8 mouse cellular contexts compared by ENCODE assay signal in the genomic region with DNA sequence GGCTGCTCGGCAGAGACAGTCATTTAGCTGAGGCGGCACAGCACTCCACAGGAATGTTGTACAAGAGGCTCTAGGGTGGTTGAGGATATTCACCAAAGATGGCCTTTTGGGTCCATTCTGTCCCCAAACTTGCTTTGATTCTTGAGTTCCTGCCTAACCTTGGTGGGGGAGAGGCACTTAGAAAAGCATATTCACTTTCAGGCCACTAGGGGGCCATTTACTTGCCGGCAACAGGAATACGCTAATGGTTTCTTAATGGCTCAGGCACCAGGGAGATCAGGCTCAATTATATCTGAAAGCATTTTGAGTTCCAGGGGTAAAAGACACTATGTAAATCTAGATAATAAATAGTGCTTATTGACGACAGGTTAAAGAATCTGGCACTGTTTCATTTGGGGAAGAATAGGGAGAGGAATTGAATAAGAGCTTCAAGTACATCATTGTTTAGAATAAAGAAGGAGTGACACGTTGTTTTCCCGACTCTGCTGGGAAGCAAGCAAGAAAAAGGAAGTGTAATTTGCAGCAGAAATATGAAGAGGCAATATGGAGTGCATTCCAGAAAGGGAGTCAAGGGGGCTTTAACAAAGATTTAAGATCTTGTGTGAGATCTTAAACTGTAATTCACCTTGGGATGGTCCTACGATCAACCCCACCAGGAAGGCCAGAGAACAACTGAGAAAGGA. TPM values are rescaled to one million over a fixed set of nuclear protein-coding genes. Genes with fewer than 3 reads are reported as not detected.
DNase-seq lines count a peak whose midpoint lies in the region; ATAC-seq lines count a peak whose summit lies in the region.

No protein-coding gene starts in this region.

- DNase-seq in adrenal gland, adult (ENCODE audit: inconsistent age in 2 of 2, low spot score in 1 of 2), result peak; percentile 40 to 86
- DNase-seq in adrenal gland, postnatal 4 days (ENCODE audit: low spot score in 2 of 2), result no peak
- DNase-seq in layer of hippocampus, adult 9-11 months, result peak; percentile 54
- DNase-seq in layer of hippocampus, adult 9-10 months (ENCODE audit: low spot score), result no peak
- DNase-seq in adrenal gland, postnatal 10 days, result peak; percentile 55
- no peak for DNase-seq in gastrocnemius, postnatal 4 days (ENCODE audit: low spot score in 2 of 2)

- ATAC-seq in erythroid progenitor cell, adult 5-6 weeks (replicated peaks; ENCODE audit: low FRiP score, poor library complexity, severe bottlenecking), result peak; percentile 67
- peak; percentile 50 for ATAC-seq in monocyte, adult 5-6 weeks (replicated peaks; ENCODE audit: insufficient number of reproducible peaks, low FRiP score, low TSS enrichment, poor library complexity, severe bottlenecking)

RNA-seq across cellular contexts. Expression of a gene that starts 2.2 kb away (rescaled TPM):
- 10 to 100 TPM; 27.8 to 30.8 TPM for total RNA-seq in adrenal gland, postnatal 4 days (2021)
- 10 to 100 TPM; 27.3 to 27.9 TPM for total RNA-seq in adrenal gland, postnatal 10 days (2021)
- 5.0 and 8.4 TPM in 2 replicates for total RNA-seq in erythroid progenitor cell, adult 5-6 weeks (2015; ENCODE audit: low replicate concordance)
- total RNA-seq in erythroid progenitor cell, adult 5-6 weeks (2017; ENCODE audit: low replicate concordance), result 1.3 and 3.6 TPM in 2 replicates
- 14.5 to 23.9 TPM (median 19.3 TPM) in 3 replicates for total RNA-seq in monocyte, adult 5-6 weeks (2017)
- total RNA-seq in gastrocnemius, postnatal 4 days (2021), result 10 to 100 TPM in 1 of 2 experiments, 1 to 10 TPM in 1; 9.5 to 11.5 TPM

RNA-seq across cellular contexts. Expression of a gene that starts 15.2 kb away (rescaled TPM):
- total RNA-seq in adrenal gland, postnatal 4 days (2021), result 1 to 10 TPM; 2.2 to 2.7 TPM
- 1 to 10 TPM; 1.8 to 3.0 TPM for total RNA-seq in adrenal gland, postnatal 10 days (2021)
- 14.3 and 18.4 TPM in 2 replicates for total RNA-seq in erythroid progenitor cell, adult 5-6 weeks (2015; ENCODE audit: low replicate concordance)
- 9.8 and 12.3 TPM in 2 replicates for total RNA-seq in erythroid progenitor cell, adult 5-6 weeks (2017; ENCODE audit: low replicate concordance)
- 32.8 to 44.3 TPM (median 36.3 TPM) in 3 replicates for total RNA-seq in monocyte, adult 5-6 weeks (2017)
- 1 to 10 TPM; 1.1 to 1.3 TPM for total RNA-seq in gastrocnemius, postnatal 4 days (2021)

RNA-seq across cellular contexts. Expression of a gene that starts 19.1 kb away (rescaled TPM):
- total RNA-seq in adrenal gland, postnatal 4 days (2021), result 1 to 10 TPM; 6.1 to 6.9 TPM
- 1 to 10 TPM; 3.2 to 5.5 TPM for total RNA-seq in adrenal gland, postnatal 10 days (2021)
- total RNA-seq in erythroid progenitor cell, adult 5-6 weeks (2015; ENCODE audit: low replicate concordance), result 2.1 TPM in 1 of 2 replicates, not detected in the other
- 0.30 and 0.51 TPM in 2 replicates for total RNA-seq in erythroid progenitor cell, adult 5-6 weeks (2017; ENCODE audit: low replicate concordance)
- 0.10 to 0.19 TPM in 2 of 3 replicates, not detected in the other for total RNA-seq in monocyte, adult 5-6 weeks (2017)
- 10 to 100 TPM; 11.0 to 12.8 TPM for total RNA-seq in gastrocnemius, postnatal 4 days (2021)

RNA-seq across cellular contexts. Expression of a gene that starts 29.2 kb away (rescaled TPM):
- total RNA-seq in adrenal gland, postnatal 4 days (2021), result not detected
- not detected for total RNA-seq in adrenal gland, postnatal 10 days (2021)
- not detected in 2 replicates for total RNA-seq in erythroid progenitor cell, adult 5-6 weeks (2015; ENCODE audit: low replicate concordance)
- not detected in 2 replicates for total RNA-seq in erythroid progenitor cell, adult 5-6 weeks (2017; ENCODE audit: low replicate concordance)
- not detected in 3 replicates for total RNA-seq in monocyte, adult 5-6 weeks (2017)
- total RNA-seq in gastrocnemius, postnatal 4 days (2021), result not detected

RNA-seq across cellular contexts. Expression of a gene that starts 36.1 kb away (rescaled TPM):
- 10 to 100 TPM; 53.4 to 54.0 TPM for total RNA-seq in adrenal gland, postnatal 4 days (2021)
- 10 to 100 TPM; 22.0 to 26.2 TPM for total RNA-seq in adrenal gland, postnatal 10 days (2021)
- total RNA-seq in erythroid progenitor cell, adult 5-6 weeks (2015; ENCODE audit: low replicate concordance), result not detected in 2 replicates
- 0.26 TPM in 1 of 2 replicates, not detected in the other for total RNA-seq in erythroid progenitor cell, adult 5-6 weeks (2017; ENCODE audit: low replicate concordance)
- total RNA-seq in monocyte, adult 5-6 weeks (2017), result not detected in 3 replicates
- total RNA-seq in gastrocnemius, postnatal 4 days (2021), result under 1 TPM; 0.13 to 0.15 TPM

Comparison
In these comparisons a context has a peak if more than half of its experiments do, and no peak if none do; other contexts are left out.
1. DNase-seq: peak in adrenal gland, adult (2 of 2), layer of hippocampus, adult 9-11 months (single experiment) and adrenal gland, postnatal 10 days (single experiment); none in adrenal gland, postnatal 4 days (0 of 2), layer of hippocampus, adult 9-10 months (single experiment) and gastrocnemius, postnatal 4 days (0 of 2).